12 mouse cellular contexts compared by ENCODE assay signal in the genomic region with DNA sequence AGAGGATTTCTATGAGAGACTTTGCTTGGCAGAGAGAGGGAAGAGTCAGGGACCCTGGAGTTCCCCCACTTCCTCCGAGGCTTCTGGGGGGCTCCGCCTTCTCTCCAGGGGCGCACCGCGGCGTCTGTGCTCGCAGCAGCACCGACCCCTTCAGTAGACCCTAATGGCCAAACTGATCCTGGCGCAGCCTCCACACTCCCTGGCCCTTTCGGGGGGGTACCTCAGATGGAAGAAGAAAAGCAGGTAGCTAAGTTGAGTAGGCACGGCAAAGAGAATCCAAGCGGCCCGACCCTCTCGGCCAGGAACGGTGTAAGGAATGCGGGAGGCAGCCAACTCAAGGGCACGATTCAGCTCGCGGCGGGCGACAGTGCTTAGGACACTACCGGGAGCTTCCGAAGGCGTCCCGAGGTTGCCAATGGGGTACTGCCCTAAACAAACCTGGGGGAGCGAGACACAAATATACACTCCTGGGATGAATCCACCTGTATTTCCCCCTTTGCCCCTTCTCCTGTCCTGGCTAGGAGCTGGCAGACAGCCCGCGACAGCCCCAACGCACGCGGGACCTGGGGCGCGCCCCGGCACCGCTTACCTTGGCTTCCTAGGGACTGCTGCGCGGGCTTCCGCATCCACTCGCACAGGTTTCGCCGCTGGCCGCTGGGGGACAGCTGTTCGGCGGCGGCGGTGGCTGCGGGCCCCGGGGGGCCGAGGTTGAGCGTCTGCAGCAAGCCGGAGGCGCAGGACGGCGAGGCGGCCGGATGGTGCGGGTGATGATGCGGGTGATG. TPM values are rescaled to one million over a fixed set of nuclear protein-coding genes. Genes with fewer than 3 reads are reported as not detected.
DNase-seq lines count a peak whose midpoint lies in the region; ATAC-seq lines count a peak whose summit lies in the region.
"Had no signal": no experiment of that assay in that cellular context is flagged by ENCODE, and none has a peak within 500 bp of the region (broad histone marks: within the 10 kb centered on the region; RNA-seq: fewer than 3 reads in every experiment).

No protein-coding gene starts in this region.

- under 1% methylated on average over 49 of the region's 58 CpGs for WGBS in heart, embryonic 14.5 days
- under 1% methylated on average over 57 of the region's 58 CpGs for WGBS in hindbrain, embryonic 12.5 days
- WGBS in liver, embryonic 16.5 days (ENCODE audit: insufficient replicate concordance) = under 1% methylated on average over 57 of the region's 58 CpGs

- 0 out of 4 replicates have a peak overlapping the region, but pooled peaks of 1 of the 2 experiments have one; percentile 19 for H3K4me3 ChIP-seq in heart, embryonic 14.5 days (ENCODE audit: control insufficient read depth in 1 of 2, insufficient read depth in 1 of 2, low read depth in 1 of 2, low read length in 2 of 2)
- H3K4me3 ChIP-seq in hindbrain, embryonic 12.5 days = peak overlapping the region; percentile 0; the same call in 1 of the 2 replicates
- H3K4me3 ChIP-seq in liver, embryonic 16.5 days (ENCODE audit: low read depth, low read length) = peak overlapping the region; percentile 17; the same call in 1 of the 2 replicates
- H3K4me3 ChIP-seq: heart, adult 2 months had no signal

- H3K4me2 ChIP-seq in heart, embryonic 14.5 days (ENCODE audit: low read length) = peak overlapping the region; percentile 16; the same call in 1 of the 2 replicates
- H3K4me2 ChIP-seq in hindbrain, embryonic 12.5 days (replicated peaks) = no peak overlapping the region
- H3K4me2 ChIP-seq in liver, embryonic 16.5 days (ENCODE audit: low read depth, low read length) = no peak overlapping the region

- ATAC-seq in heart, embryonic 14.5 days (ENCODE audit: insufficient number of reproducible peaks, insufficient read depth, low FRiP score, low read depth) = no peak
- no peak for ATAC-seq in hindbrain, embryonic 12.5 days (ENCODE audit: low FRiP score)
- no peak for ATAC-seq in liver, embryonic 16.5 days (ENCODE audit: low read depth)
- ATAC-seq: CD4-positive, CD25-positive, alpha-beta regulatory T cell, adult 4 months had no signal

- no peaks in the 10 kb centered on the region for H3K9me3 ChIP-seq in heart, embryonic 14.5 days (ENCODE audit: control insufficient read depth, low read length)
- H3K9me3 ChIP-seq in hindbrain, embryonic 12.5 days (replicated peaks) = no peaks in the 10 kb centered on the region
- no peaks in the 10 kb centered on the region for H3K9me3 ChIP-seq in liver, embryonic 16.5 days (replicated peaks; ENCODE audit: control insufficient read depth, low read length)

- peaks cover 2 to 8% of the 10 kb centered on the region in 2 experiments; a peak in 3 of 4 replicates for H3K4me1 ChIP-seq in heart, embryonic 14.5 days (ENCODE audit: control insufficient read depth in 2 of 2, insufficient read depth in 2 of 2, low read length in 2 of 2)
- peaks cover 11% of the 10 kb centered on the region for H3K4me1 ChIP-seq in hindbrain, embryonic 12.5 days
- H3K4me1 ChIP-seq in liver, embryonic 16.5 days (ENCODE audit: control insufficient read depth, low read depth, low read length) = no peaks in the 10 kb centered on the region

- no peaks in the 10 kb centered on the region for H3K36me3 ChIP-seq in heart, embryonic 14.5 days (ENCODE audit: control insufficient read depth, insufficient read depth, low read length)
- H3K36me3 ChIP-seq in hindbrain, embryonic 12.5 days = no peaks in the 10 kb centered on the region
- H3K36me3 ChIP-seq in liver, embryonic 16.5 days (ENCODE audit: control insufficient read depth, insufficient read depth) = no peaks in the 10 kb centered on the region

- no peak overlapping the region for H3K9ac ChIP-seq in heart, embryonic 14.5 days (ENCODE audit: low read length)
- H3K9ac ChIP-seq in hindbrain, embryonic 12.5 days = no peak overlapping the region
- no peak overlapping the region for H3K9ac ChIP-seq in liver, embryonic 16.5 days (ENCODE audit: low read depth, low read length)

- DNase-seq in heart, postnatal 36 days = no peak
- DNase-seq in ES-CJ7 (ENCODE audit: low read depth, low spot score) = peak; percentile 38
- no peak for DNase-seq in left cerebral cortex, postnatal 4 days
- DNase-seq in gastrocnemius, postnatal 10 days = no peak
- DNase-seq in right cerebral cortex, postnatal 14 days = no peak
- DNase-seq: adrenal gland, postnatal 10 days; heart, adult 2 months had no signal

- H3K27ac ChIP-seq in heart, embryonic 14.5 days (replicated peaks in 1 of 2; ENCODE audit: control insufficient read depth in 1 of 2, insufficient read depth in 1 of 2, low read depth in 2 of 2, low read length in 2 of 2) = no peak overlapping the region
- no peak overlapping the region for H3K27ac ChIP-seq in hindbrain, embryonic 12.5 days
- H3K27ac ChIP-seq in liver, embryonic 16.5 days (ENCODE audit: low read length) = no peak overlapping the region
- H3K27ac ChIP-seq: heart, adult 2 months had no signal

- peaks cover 100% of the 10 kb centered on the region for H3K27me3 ChIP-seq in heart, embryonic 14.5 days (ENCODE audit: control insufficient read depth, insufficient read depth, low read length)
- peaks cover 100% of the 10 kb centered on the region for H3K27me3 ChIP-seq in hindbrain, embryonic 12.5 days
- H3K27me3 ChIP-seq in liver, embryonic 16.5 days (ENCODE audit: control insufficient read depth, insufficient read depth, low read depth, low read length) = peaks cover 98% of the 10 kb centered on the region

- intact Hi-C loops in heart, postnatal 36 days (cut with DNase I) = no loop called here
- intact Hi-C loops in left cerebral cortex, postnatal 4 days (cut with DNase I) = no loop called here

RNA-seq across cellular contexts. Expression of a gene that starts 1.0 kb away (rescaled TPM):
- not detected in 2 replicates for polyA plus RNA-seq in heart, embryonic 14.5 days (2014; fragmentation: Nextera tagmentation; extraction: Ambion mirVana)
- total RNA-seq in heart, postnatal 36 days (2021) = not detected
- not detected in 2 replicates for polyA plus RNA-seq in hindbrain, embryonic 12.5 days (2016; fragmentation: Nextera tagmentation; extraction: Ambion mirVana)
- polyA plus RNA-seq in liver, embryonic 16.5 days (2015; fragmentation: Nextera tagmentation; extraction: Ambion mirVana) = 0.18 TPM in 1 of 2 replicates, not detected in the other
- not detected for total RNA-seq in left cerebral cortex, postnatal 4 days (2021)
- not detected for total RNA-seq in gastrocnemius, postnatal 10 days (2021)
- total RNA-seq: adrenal gland, postnatal 10 days; heart, adult 2 months; layer of hippocampus, postnatal 25 days had no signal
- polyA plus RNA-seq: CD4-positive, CD25-positive, alpha-beta regulatory T cell, adult 4 months; heart, adult 2 months had no signal

RNA-seq across cellular contexts. Expression of a gene that starts 16.2 kb away (rescaled TPM):
- not detected in 2 replicates for polyA plus RNA-seq in heart, embryonic 14.5 days (2014; fragmentation: Nextera tagmentation; extraction: Ambion mirVana)
- total RNA-seq in heart, postnatal 36 days (2021) = not detected
- not detected in 2 replicates for polyA plus RNA-seq in hindbrain, embryonic 12.5 days (2016; fragmentation: Nextera tagmentation; extraction: Ambion mirVana)
- polyA plus RNA-seq in liver, embryonic 16.5 days (2015; fragmentation: Nextera tagmentation; extraction: Ambion mirVana) = 1.6 and 1.8 TPM in 2 replicates
- total RNA-seq in left cerebral cortex, postnatal 4 days (2021) = not detected
- not detected for total RNA-seq in gastrocnemius, postnatal 10 days (2021)
- total RNA-seq: heart, adult 2 months; layer of hippocampus, postnatal 25 days had no signal
- polyA plus RNA-seq: CD4-positive, CD25-positive, alpha-beta regulatory T cell, adult 4 months; heart, adult 2 months had no signal

RNA-seq across cellular contexts. Expression of a gene that starts 36.3 kb away (rescaled TPM):
- polyA plus RNA-seq in heart, embryonic 14.5 days (2014; fragmentation: Nextera tagmentation; extraction: Ambion mirVana) = not detected in 2 replicates
- not detected for total RNA-seq in heart, postnatal 36 days (2021)
- not detected in 2 replicates for polyA plus RNA-seq in hindbrain, embryonic 12.5 days (2016; fragmentation: Nextera tagmentation; extraction: Ambion mirVana)
- 0.13 TPM in 1 of 2 replicates, not detected in the other for polyA plus RNA-seq in liver, embryonic 16.5 days (2015; fragmentation: Nextera tagmentation; extraction: Ambion mirVana)
- total RNA-seq in left cerebral cortex, postnatal 4 days (2021) = not detected
- not detected for total RNA-seq in gastrocnemius, postnatal 10 days (2021)
- total RNA-seq: adrenal gland, postnatal 10 days; heart, adult 2 months; layer of hippocampus, postnatal 25 days had no signal
- polyA plus RNA-seq: CD4-positive, CD25-positive, alpha-beta regulatory T cell, adult 4 months; heart, adult 2 months had no signal
